Mouse (Mus musculus) lung, adult 2 months (tissue): Measurements from ENCODE around the gene Mfsd11.
A peak's percentile ranks its signal among the peaks of the same experiment; 100 is the strongest.

Source experiments
- CTCF ChIP-seq: fragments of 200-500 bp; IDR thresholded peaks from 2 replicates; pipeline ENCODE4 v1.5.1; 2011; ENCODE audit warnings: mild to moderate bottlenecking, low read length, control low read depth; ENCODE audit not compliant: insufficient read depth
- POLR2A ChIP-seq: fragments of 200-500 bp; IDR thresholded peaks from 2 replicates; pipeline ENCODE4 v1.6.1; 2011; ENCODE audit warnings: low read depth, mild to moderate bottlenecking, control low read depth, low read length, borderline replicate concordance; ENCODE audit errors: extremely low read depth

DNA sequence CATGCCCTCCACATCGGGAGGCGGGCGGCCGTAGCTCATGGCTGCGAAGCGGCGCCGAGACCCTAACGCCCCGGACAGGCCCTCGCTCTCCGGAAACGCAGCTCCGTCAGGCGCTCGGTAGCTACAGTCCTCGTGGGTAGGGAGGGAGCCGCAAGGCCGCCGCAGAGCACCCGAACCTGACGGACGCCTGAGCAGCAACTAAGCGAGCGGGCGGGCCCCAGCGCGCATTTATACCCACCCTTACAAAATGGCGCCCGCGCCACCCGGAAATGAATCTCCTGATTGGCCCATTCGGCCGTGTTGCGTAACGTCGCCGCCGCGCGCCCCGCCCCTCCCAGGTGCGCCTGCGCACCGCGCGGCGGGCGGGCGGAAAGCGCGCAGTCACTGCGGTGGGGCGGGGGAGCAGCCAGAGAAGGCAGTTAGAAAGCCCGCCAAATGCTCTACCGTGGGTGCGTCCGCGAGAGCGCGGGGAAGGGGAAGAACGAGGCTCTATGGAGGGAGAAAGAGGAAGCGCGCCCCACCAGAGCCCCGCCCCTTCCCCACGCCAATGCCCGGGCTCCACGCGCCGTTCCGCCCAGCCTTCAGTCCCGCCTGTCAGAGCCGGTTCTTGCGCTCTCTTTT, 761 bp downstream of the Mfsd11 start, which contains the start of gene Srsf2:
- no peak for TF ChIP-seq CTCF
- TF ChIP-seq POLR2A, result peak; percentile 99
